Mouse (Mus musculus): ENCODE measurements at regions not wholly inside any gene's neighbourhood (a gene's known extent, or its start where the extent isn't known, plus 50 kb on each side); places are given as distances from the start of the nearest gene placed in this dataset.

GRCm38 (mm10) chr7:72854501-72855002, 520.8 kb upstream of the Rgma start:
- WGBS, result 53% methylated on average over 2 of the region's 2 CpGs
- no peak overlapping the region for H3K4me2 ChIP-seq
- no peaks in the 10 kb centered on the region for H3K9me3 ChIP-seq (replicated peaks)
- no peaks in the 10 kb centered on the region for H3K4me1 ChIP-seq
- no peaks in the 10 kb centered on the region for H3K27me3 ChIP-seq (replicated peaks)
- H3K27ac ChIP-seq (replicated peaks), result no peak overlapping the region
- no peak overlapping the region for H3K4me3 ChIP-seq (replicated peaks)
- no peak for ATAC-seq (ENCODE audit: low FRiP score)
- H3K36me3 ChIP-seq, result no peaks in the 10 kb centered on the region
- H3K9ac ChIP-seq (replicated peaks), result no peak overlapping the region

GRCm38 (mm10) chr7:72866966-72867754, 508.1 kb upstream of the Rgma start:
- Histone ChIP-seq H3K27ac (replicated peaks) (peak overlapping the region; percentile 10; the same call in 1 of the 2 replicates), H3K27me3 (replicated peaks) (no peaks in the 10 kb centered on the region), H3K36me3 (no peaks in the 10 kb centered on the region), H3K4me3 (replicated peaks) (no peak overlapping the region), H3K9ac (replicated peaks) (no peak overlapping the region), H3K4me2 (no peak overlapping the region), H3K9me3 (replicated peaks) (no peaks in the 10 kb centered on the region), H3K4me1 (peaks cover 25% of the 10 kb centered on the region)
- WGBS, result 25% methylated on average over 6 of the region's 6 CpGs
- ATAC-seq (ENCODE audit: low FRiP score), result peak; percentile 82

- Histone ChIP-seq H3K4me1 (peaks cover 28% of the 10 kb centered on the region), H3K36me3 (no peaks in the 10 kb centered on the region), H3K9ac (replicated peaks) (no peak overlapping the region), H3K27ac (replicated peaks) (no peak overlapping the region), H3K27me3 (replicated peaks) (no peaks in the 10 kb centered on the region), H3K4me2 (no peak overlapping the region), H3K9me3 (replicated peaks) (no peaks in the 10 kb centered on the region), H3K4me3 (replicated peaks) (no peak overlapping the region)
- ATAC-seq (ENCODE audit: low FRiP score), result no peak
- WGBS, result 73% methylated on average over 4 of the region's 4 CpGs
These were observed 506.2 kb upstream of the Rgma start for GRCm38 (mm10) chr7:72869068-72869467.

- 81% methylated on average over 6 of the region's 6 CpGs for WGBS
- Histone ChIP-seq H3K36me3 (no peaks in the 10 kb centered on the region), H3K4me2 (no peak overlapping the region), H3K9me3 (replicated peaks) (no peaks in the 10 kb centered on the region), H3K9ac (replicated peaks) (no peak overlapping the region), H3K27ac (replicated peaks) (no peak overlapping the region), H3K4me1 (no peaks in the 10 kb centered on the region; the same call in 1 of the 2 replicates), H3K27me3 (replicated peaks) (no peaks in the 10 kb centered on the region), H3K4me3 (replicated peaks) (no peak overlapping the region)
- no peak for ATAC-seq (ENCODE audit: low FRiP score)
These were observed 474.5 kb upstream of the Rgma start for GRCm38 (mm10) chr7:72900816-72901215.

- Histone ChIP-seq H3K4me2 (no peak overlapping the region), H3K9me3 (replicated peaks) (no peaks in the 10 kb centered on the region)
- no peak; the same call in 1 of the 2 replicates for ATAC-seq (ENCODE audit: low FRiP score)
These were observed 469.4 kb upstream of the Rgma start for GRCm38 (mm10) chr7:72905891-72906290.

GRCm38 (mm10) chr7:72906536-72906935, 468.8 kb upstream of the Rgma start:
- Histone ChIP-seq H3K9me3 (replicated peaks) (no peaks in the 10 kb centered on the region), H3K4me3 (replicated peaks) (no peak overlapping the region), H3K9ac (replicated peaks) (no peak overlapping the region), H3K4me2 (no peak overlapping the region), H3K4me1 (peaks cover 4% of the 10 kb centered on the region), H3K36me3 (no peaks in the 10 kb centered on the region), H3K27me3 (replicated peaks) (no peaks in the 10 kb centered on the region), H3K27ac (replicated peaks) (no peak overlapping the region)
- WGBS, result 40% methylated on average over 4 of the region's 4 CpGs
- no peak for ATAC-seq (ENCODE audit: low FRiP score)

More at GRCm38 (mm10) chr7:72905891-72906290, 469.4 kb upstream of the Rgma start:
- Histone ChIP-seq H3K9ac (replicated peaks) (no peak overlapping the region), H3K4me1 (peaks cover 4% of the 10 kb centered on the region), H3K27me3 (replicated peaks) (no peaks in the 10 kb centered on the region), H3K4me3 (replicated peaks) (no peak overlapping the region), H3K27ac (replicated peaks) (no peak overlapping the region), H3K36me3 (no peaks in the 10 kb centered on the region)
- WGBS, result 43% methylated on average over 2 of the region's 2 CpGs

GRCm38 (mm10) chr7:72926772-72927380, 448.4 kb upstream of the Rgma start:
- Histone ChIP-seq H3K4me2 (no peak overlapping the region), H3K27me3 (replicated peaks) (no peaks in the 10 kb centered on the region; the same call in 1 of the 2 replicates), H3K36me3 (no peaks in the 10 kb centered on the region), H3K27ac (replicated peaks) (no peak overlapping the region), H3K4me3 (replicated peaks) (no peak overlapping the region), H3K9ac (replicated peaks) (no peak overlapping the region), H3K9me3 (replicated peaks) (no peaks in the 10 kb centered on the region), H3K4me1 (peaks cover 3% of the 10 kb centered on the region)
- 72% methylated on average over 20 of the region's 20 CpGs for WGBS
- ATAC-seq (ENCODE audit: low FRiP score), result no peak

GRCm38 (mm10) chr7:72938842-72939241, 436.5 kb upstream of the Rgma start:
- Histone ChIP-seq H3K27me3 (replicated peaks) (no peaks in the 10 kb centered on the region), H3K4me1 (no peaks in the 10 kb centered on the region), H3K4me3 (replicated peaks) (no peak overlapping the region), H3K9me3 (replicated peaks) (no peaks in the 10 kb centered on the region), H3K36me3 (no peaks in the 10 kb centered on the region), H3K9ac (replicated peaks) (no peak overlapping the region), H3K4me2 (no peak overlapping the region), H3K27ac (replicated peaks) (no peak overlapping the region)
- 90% methylated on average over 2 of the region's 2 CpGs for WGBS
- ATAC-seq (ENCODE audit: low FRiP score), result no peak

GRCm38 (mm10) chr7:72947531-72947930, 427.8 kb upstream of the Rgma start:
- Histone ChIP-seq H3K27ac (replicated peaks) (no peak overlapping the region), H3K4me1 (peaks cover 6% of the 10 kb centered on the region; the same call in 1 of the 2 replicates), H3K9ac (replicated peaks) (no peak overlapping the region), H3K36me3 (no peaks in the 10 kb centered on the region), H3K4me2 (no peak overlapping the region), H3K4me3 (replicated peaks) (no peak overlapping the region), H3K27me3 (replicated peaks) (no peaks in the 10 kb centered on the region), H3K9me3 (replicated peaks) (no peaks in the 10 kb centered on the region)
- no peak for ATAC-seq (ENCODE audit: low FRiP score)
- 83% methylated on average over 1 of the region's 1 CpGs for WGBS

- Histone ChIP-seq H3K4me3 (replicated peaks) (no peak overlapping the region), H3K27ac (replicated peaks) (no peak overlapping the region), H3K27me3 (replicated peaks) (no peaks in the 10 kb centered on the region), H3K9ac (replicated peaks) (no peak overlapping the region), H3K36me3 (no peaks in the 10 kb centered on the region), H3K4me1 (peaks cover 6% of the 10 kb centered on the region; the same call in 1 of the 2 replicates), H3K9me3 (replicated peaks) (no peaks in the 10 kb centered on the region), H3K4me2 (no peak overlapping the region)
- 38% methylated on average over 5 of the region's 5 CpGs for WGBS
- no peak for ATAC-seq (ENCODE audit: low FRiP score)
These were observed 427.3 kb upstream of the Rgma start for GRCm38 (mm10) chr7:72948026-72948425.

- 59% methylated on average over 3 of the region's 3 CpGs for WGBS
- no peak overlapping the region for H3K27ac ChIP-seq (replicated peaks)
- no peak for ATAC-seq (ENCODE audit: low FRiP score)
- H3K9ac ChIP-seq (replicated peaks), result no peak overlapping the region
- H3K36me3 ChIP-seq, result no peaks in the 10 kb centered on the region
- no peak overlapping the region for H3K4me3 ChIP-seq (replicated peaks)
- no peaks in the 10 kb centered on the region for H3K9me3 ChIP-seq (replicated peaks)
- no peaks in the 10 kb centered on the region for H3K27me3 ChIP-seq (replicated peaks)
- H3K4me1 ChIP-seq, result peaks cover 6% of the 10 kb centered on the region; the same call in 1 of the 2 replicates
- H3K4me2 ChIP-seq, result no peak overlapping the region
These were observed 426.6 kb upstream of the Rgma start for GRCm38 (mm10) chr7:72948666-72949065.

GRCm38 (mm10) chr7:72949886-72950285, 425.4 kb upstream of the Rgma start:
- H3K27me3 ChIP-seq (replicated peaks), result no peaks in the 10 kb centered on the region
- H3K27ac ChIP-seq (replicated peaks), result no peak overlapping the region
- no peaks in the 10 kb centered on the region for H3K9me3 ChIP-seq (replicated peaks)
- H3K4me3 ChIP-seq (replicated peaks), result no peak overlapping the region
- peaks cover 6% of the 10 kb centered on the region; the same call in 1 of the 2 replicates for H3K4me1 ChIP-seq
- ATAC-seq (ENCODE audit: low FRiP score), result no peak
- H3K9ac ChIP-seq (replicated peaks), result no peak overlapping the region
- WGBS, result 77% methylated on average over 7 of the region's 7 CpGs
- no peak overlapping the region for H3K4me2 ChIP-seq
- H3K36me3 ChIP-seq, result no peaks in the 10 kb centered on the region

Measured in neural tube, embryonic 15.5 days (tissue).